Mouse (Mus musculus) heart, postnatal 0 days (tissue): ENCODE measurements around the gene Tmem259. TPM values are rescaled to one million over a fixed set of nuclear protein-coding genes. Genes with fewer than 3 reads are reported as not detected.

Source experiments
- ATAC-seq: fragments of 200-750 bp; cut with Nextera tagmentation; 2 replicates; pipeline ENCODE4 v1.8.0; 2017; ENCODE audit warnings: low read depth, moderate number of reproducible peaks, moderate library complexity; ENCODE audit not compliant: insufficient read depth
- DNase-seq: peaks from one replicate; pipeline ENCODE4 v3.0.0-alpha.2; 2016; ENCODE audit warnings: low spot score
- H3K27ac ChIP-seq: fragments of 300-500 bp; sonication (generic); 2 replicates; pipeline ENCODE4 v1.5.1; 2014; ENCODE audit warnings: low read depth, mild to moderate bottlenecking
- H3K27me3 ChIP-seq: fragments of 300-500 bp; sonication (generic); 2 replicates; pipeline ENCODE4 v1.6.1; 2014; ENCODE audit warnings: low read length, mixed read lengths; ENCODE audit not compliant: control insufficient read depth, insufficient read depth
- H3K36me3 ChIP-seq: fragments of 300-500 bp; sonication (generic); replicated peaks from 2 replicates; pipeline ENCODE4 v1.6.1; 2014; ENCODE audit warnings: low read length, mixed read lengths; ENCODE audit not compliant: control insufficient read depth, insufficient read depth
- H3K4me1 ChIP-seq: fragments of 300-500 bp; sonication (generic); 2 replicates; pipeline ENCODE4 v1.6.1; 2014; ENCODE audit warnings: antibody characterized with exemption; ENCODE audit not compliant: control insufficient read depth, insufficient read depth
- H3K4me2 ChIP-seq: fragments of 300-500 bp; sonication (generic); 2 replicates; pipeline ENCODE4 v1.6.1; 2014; ENCODE audit warnings: low read depth, mild to moderate bottlenecking, low read length, moderate library complexity
- H3K4me3 ChIP-seq: fragments of 300-500 bp; sonication (generic); 2 replicates; pipeline ENCODE4 v1.5.1; 2014; ENCODE audit warnings: low read depth, low read length
- H3K9ac ChIP-seq: fragments of 300-500 bp; sonication (generic); replicated peaks from 2 replicates; pipeline ENCODE4 v1.6.1; 2014; ENCODE audit warnings: low read depth, low read length, mixed read lengths
- H3K9me3 ChIP-seq: fragments of 300-500 bp; sonication (generic); replicated peaks from 2 replicates; pipeline ENCODE4 v1.6.1; 2016; ENCODE audit warnings: low read length; ENCODE audit not compliant: control insufficient read depth
- CTCF ChIP-seq: IDR thresholded peaks from 2 replicates; pipeline ENCODE4 v1.5.1; 2016; ENCODE audit warnings: antibody characterized with exemption, control low read depth, low read depth
- EP300 ChIP-seq: IDR thresholded peaks from 2 replicates; pipeline ENCODE4 v1.6.1; 2016; ENCODE audit warnings: antibody characterized with exemption, low read depth
- WGBS: fragments of 180-500 bp; shearing (Covaris S2); extraction: QIAGEN DNeasy Blood & Tissue Kit; methylation state at CpG from one replicate; pipeline ENCODE4 v1.1.7; 2014; 5-methylcytosine and 5-hydroxymethylcytosine counted together
- polyA plus RNA-seq: library from polyadenylated mRNA; unstranded; fragments of >200 nt; fragmentation: Nextera tagmentation; extraction: Ambion mirVana; gene quantifications from 2 replicates; pipeline ENCODE4 v1.2.1, GENCODE M21; 2015
- total RNA-seq: library from RNA; depleted of rRNA; stranded (reverse); fragments of >200 nt; gene quantifications from 2 replicates; pipeline ENCODE4 v1.2.3, GENCODE M21; 2014; ENCODE audit warnings: low replicate concordance

The Tmem259 gene
- total and polyA plus RNA-seq, 2 experiments from 2014 or later: 18.0 to 162 TPM

DNA sequence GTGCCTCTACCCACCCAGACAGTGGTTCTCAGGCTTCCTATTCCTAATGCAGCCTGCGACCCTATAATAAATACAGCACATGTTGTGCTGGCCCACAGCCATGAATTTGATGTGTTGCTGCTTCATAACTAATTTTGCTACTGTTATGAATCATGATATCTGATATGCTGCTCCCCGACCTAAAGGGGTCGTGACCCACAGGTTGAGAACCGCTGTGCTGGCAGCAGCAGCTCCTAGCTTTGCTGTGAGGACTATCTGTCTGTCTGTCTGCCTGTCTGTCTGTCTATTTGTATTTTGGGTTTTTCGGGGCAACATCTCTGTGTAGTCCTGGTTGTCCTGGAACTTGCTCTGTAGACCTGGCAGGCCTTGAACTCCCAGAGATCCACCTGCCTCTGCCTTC is 39.6 kb upstream of the Tmem259 start:
- no peak overlapping the region for H3K27ac ChIP-seq
- WGBS: 71% methylated on average over 5 of the region's 5 CpGs
- no peak for ATAC-seq

DNA sequence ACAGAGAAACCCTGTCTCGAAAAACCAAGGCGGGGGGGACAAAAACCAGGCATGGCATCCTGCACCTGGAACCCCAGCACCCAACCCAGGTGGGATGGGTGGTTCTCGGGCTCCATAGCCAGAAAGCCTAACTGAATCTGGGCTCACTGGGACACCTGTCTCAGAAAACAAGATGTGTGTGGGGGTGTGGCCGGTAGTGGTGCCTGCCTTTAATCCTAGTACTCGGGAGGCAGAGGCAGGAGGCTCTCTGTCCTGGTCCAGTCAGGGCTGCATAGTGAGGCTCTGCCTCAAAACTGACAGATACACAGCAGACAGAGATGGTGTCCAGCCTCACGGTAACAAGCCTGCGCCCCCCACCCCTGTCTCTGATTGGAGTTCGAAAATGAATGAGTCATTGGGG is 38.7 kb upstream of the Tmem259 start:
- ATAC-seq: no peak
- no peak for TF ChIP-seq EP300
- TF ChIP-seq CTCF: no peak
- Histone ChIP-seq H3K36me3 (no peaks in the 10 kb centered on the region), H3K4me2 (no peak overlapping the region), H3K27me3 (0 out of 2 replicates have a peak, but pooled peaks cover 3% of the 10 kb centered on the region), H3K4me1 (no peaks in the 10 kb centered on the region), H3K9ac (no peak overlapping the region), H3K27ac (no peak overlapping the region), H3K4me3 (no peak overlapping the region), H3K9me3 (no peaks in the 10 kb centered on the region)
- 93% methylated on average over 8 of the region's 8 CpGs for WGBS
- no peak for DNase-seq

More for the DNA sequence above, 39.6 kb upstream of the Tmem259 start:
- Histone ChIP-seq H3K4me1 (no peaks in the 10 kb centered on the region), H3K9me3 (no peaks in the 10 kb centered on the region), H3K4me2 (no peak overlapping the region), H3K36me3 (no peaks in the 10 kb centered on the region), H3K27me3 (no peaks in the 10 kb centered on the region), H3K4me3 (no peak overlapping the region), H3K9ac (no peak overlapping the region)
- DNase-seq: no peak
- TF ChIP-seq EP300 (no peak), CTCF (no peak)

DNA sequence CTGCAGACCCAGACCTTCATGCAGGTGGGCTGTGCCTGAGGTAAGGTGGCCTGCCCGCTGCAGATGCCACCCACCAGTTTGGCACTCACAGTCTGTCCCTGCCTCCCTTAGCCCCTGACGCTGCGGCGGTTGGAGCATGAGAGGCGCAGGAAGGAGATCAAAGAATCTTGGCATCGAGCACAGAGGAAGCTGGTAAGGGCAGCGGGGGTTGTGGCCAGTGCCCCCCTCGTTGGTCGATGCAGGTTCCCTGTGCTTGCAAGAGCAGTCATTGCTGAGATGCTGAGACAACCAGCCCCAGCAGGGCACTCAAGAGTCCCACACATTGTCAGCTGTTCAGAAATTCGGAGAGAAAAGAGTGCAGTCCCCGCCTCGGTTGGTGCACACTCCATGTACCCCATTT is 38.0 kb upstream of the Tmem259 start:
- DNase-seq (no peak), ATAC-seq (no peak)
- Histone ChIP-seq H3K4me1 (no peaks in the 10 kb centered on the region), H3K9me3 (no peaks in the 10 kb centered on the region), H3K27ac (no peak overlapping the region), H3K36me3 (no peaks in the 10 kb centered on the region), H3K4me2 (no peak overlapping the region), H3K27me3 (0 out of 2 replicates have a peak, but pooled peaks cover 3% of the 10 kb centered on the region), H3K4me3 (no peak overlapping the region), H3K9ac (no peak overlapping the region)
- WGBS: 84% methylated on average over 12 of the region's 12 CpGs
- TF ChIP-seq EP300 (no peak), CTCF (no peak)

DNA sequence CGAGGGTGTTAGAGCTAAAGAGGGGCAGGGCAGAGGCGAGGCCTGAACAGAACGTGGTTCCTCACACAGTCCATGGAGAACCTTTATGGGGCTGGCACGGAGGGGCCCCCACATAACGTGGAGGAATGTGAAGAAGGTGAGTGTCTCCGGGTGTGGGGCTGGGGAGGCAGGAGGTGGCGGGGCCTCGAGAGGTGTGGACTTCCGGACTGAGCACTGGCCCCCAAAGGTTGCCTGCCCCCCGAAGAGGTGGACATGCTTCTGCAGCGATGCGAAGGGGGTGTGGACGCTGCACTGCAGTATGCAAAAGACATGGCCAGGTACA is 37.2 kb upstream of the Tmem259 start:
- no peak overlapping the region for H3K4me2 ChIP-seq
- H3K4me1 ChIP-seq: no peaks in the 10 kb centered on the region
- 81% methylated on average over 13 of the region's 13 CpGs for WGBS
- H3K27ac ChIP-seq: no peak overlapping the region
- no peaks in the 10 kb centered on the region for H3K36me3 ChIP-seq
- H3K4me3 ChIP-seq: no peak overlapping the region
- DNase-seq: no peak
- H3K9me3 ChIP-seq: no peaks in the 10 kb centered on the region
- TF ChIP-seq EP300 (no peak), CTCF (no peak)
- 0 out of 2 replicates have a peak, but pooled peaks cover 3% of the 10 kb centered on the region for H3K27me3 ChIP-seq
- ATAC-seq: no peak
- H3K9ac ChIP-seq: no peak overlapping the region

DNA sequence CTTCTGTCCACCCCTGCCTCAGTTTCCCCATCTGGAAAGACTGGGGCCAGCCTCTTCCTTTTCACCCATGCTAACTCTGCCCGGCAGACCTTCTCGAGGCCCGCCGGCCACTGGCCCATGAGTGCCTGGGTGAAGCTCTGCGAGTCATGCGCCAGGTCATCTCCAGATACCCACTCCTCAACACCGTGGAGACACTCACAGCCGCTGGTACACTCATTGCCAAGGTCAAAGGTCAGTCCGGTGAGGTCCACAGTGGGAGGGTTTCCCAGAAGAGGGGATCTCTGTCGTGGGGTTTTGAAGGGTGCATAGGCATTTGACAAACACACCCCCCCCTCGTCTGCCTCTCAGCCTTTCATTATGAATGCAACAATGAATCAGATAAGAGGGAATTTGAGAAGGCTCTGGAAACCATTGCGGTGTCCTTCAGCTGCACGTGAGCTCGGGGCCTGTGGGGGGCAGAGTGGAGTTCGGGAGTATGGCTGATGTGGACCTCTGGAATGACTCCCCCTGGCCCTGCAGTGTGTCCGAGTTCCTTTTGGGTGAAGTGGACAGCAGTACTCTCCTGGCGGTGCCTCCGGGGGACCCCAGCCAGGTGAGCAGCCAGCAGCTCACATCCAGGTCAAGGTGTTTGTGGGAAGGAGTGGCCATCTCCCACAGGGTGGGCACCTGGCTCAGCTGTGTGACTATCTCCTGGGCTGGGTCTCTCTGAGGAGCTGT is 36.6 kb upstream of the Tmem259 start:
- ATAC-seq (no peak), DNase-seq (no peak)
- Histone ChIP-seq H3K9ac (no peak overlapping the region), H3K27me3 (0 out of 2 replicates have a peak, but pooled peaks cover 3% of the 10 kb centered on the region), H3K4me2 (no peak overlapping the region), H3K9me3 (no peaks in the 10 kb centered on the region), H3K36me3 (no peaks in the 10 kb centered on the region), H3K27ac (no peak overlapping the region), H3K4me3 (no peak overlapping the region), H3K4me1 (no peaks in the 10 kb centered on the region)
- no peak for TF ChIP-seq CTCF
- no peak for TF ChIP-seq EP300
- 80% methylated on average over 18 of the region's 18 CpGs for WGBS

DNA sequence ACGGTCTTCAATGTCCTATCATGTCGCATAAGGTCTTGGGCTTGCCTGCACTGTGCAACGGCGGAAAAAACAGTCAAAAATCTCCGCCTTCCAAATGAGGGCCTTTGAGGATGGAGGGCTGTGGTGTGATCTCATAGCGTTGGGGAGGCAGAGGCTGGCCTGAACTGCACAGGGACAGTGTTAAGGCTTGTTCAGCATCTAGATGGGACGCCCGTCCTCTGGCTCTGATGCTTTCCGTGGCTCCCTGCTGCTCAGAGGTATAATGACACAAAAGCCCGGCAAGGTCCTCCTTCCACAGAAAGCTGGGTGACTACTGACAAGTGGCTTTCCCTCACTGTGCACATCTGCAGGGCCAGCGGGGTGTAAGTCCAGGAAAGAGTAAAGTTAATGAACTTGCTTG is 36.1 kb upstream of the Tmem259 start:
- H3K4me2 ChIP-seq: 0 out of 2 replicates have a peak overlapping the region, but pooled peaks have one; percentile 18
- H3K36me3 ChIP-seq: no peaks in the 10 kb centered on the region
- 58% methylated on average over 11 of the region's 11 CpGs for WGBS
- TF ChIP-seq EP300: no peak
- no peak for TF ChIP-seq CTCF
- no peak overlapping the region for H3K4me3 ChIP-seq
- H3K27me3 ChIP-seq: 0 out of 2 replicates have a peak, but pooled peaks cover 3% of the 10 kb centered on the region
- no peak for DNase-seq
- no peak for ATAC-seq
- H3K9ac ChIP-seq: no peak overlapping the region
- H3K27ac ChIP-seq: no peak overlapping the region
- no peaks in the 10 kb centered on the region for H3K9me3 ChIP-seq
- no peaks in the 10 kb centered on the region for H3K4me1 ChIP-seq
